Mouse (Mus musculus): ENCODE measurements around the gene St6galnac5.
"Not testable (repeated sequence)": the region's sequence is repeated elsewhere in the genome, so short reads cannot be mapped to it uniquely, and the experiment has no call there.

The St6galnac5 gene

DNA sequence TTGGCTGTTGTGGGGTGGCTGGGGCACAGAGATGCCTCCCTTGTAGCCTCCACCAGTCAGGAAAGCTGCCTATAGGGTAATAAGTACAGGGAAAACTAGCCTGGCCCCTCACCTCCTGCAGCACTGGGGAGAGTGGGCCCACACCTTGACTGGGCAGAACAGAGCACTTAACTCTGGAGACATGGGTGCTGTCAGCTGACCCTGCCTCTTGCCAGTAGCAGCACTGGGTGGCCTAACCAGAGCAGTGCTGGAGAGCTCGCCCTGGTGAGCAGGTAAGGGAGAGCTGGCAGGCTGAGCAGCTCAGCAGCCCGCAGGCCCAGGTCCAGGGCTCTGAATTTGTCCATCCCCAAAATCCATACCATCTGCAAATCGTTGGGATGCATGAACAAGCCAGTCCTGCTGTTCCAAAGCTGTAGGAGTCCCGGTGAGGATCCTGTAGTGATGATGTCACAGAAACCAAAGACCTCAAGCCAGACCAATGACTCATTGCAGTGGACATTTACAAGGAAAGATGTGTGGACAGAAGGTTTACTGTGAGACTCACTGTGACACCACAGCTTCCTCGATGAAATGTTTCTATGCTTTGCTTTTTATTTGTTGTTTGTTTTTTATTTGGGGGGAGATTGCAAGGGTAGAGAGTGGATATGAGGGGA is 193.6 kb downstream of the St6galnac5 start:
- DNase-seq (ENCODE audit: low spot score), result not testable (repeated sequence)

DNA sequence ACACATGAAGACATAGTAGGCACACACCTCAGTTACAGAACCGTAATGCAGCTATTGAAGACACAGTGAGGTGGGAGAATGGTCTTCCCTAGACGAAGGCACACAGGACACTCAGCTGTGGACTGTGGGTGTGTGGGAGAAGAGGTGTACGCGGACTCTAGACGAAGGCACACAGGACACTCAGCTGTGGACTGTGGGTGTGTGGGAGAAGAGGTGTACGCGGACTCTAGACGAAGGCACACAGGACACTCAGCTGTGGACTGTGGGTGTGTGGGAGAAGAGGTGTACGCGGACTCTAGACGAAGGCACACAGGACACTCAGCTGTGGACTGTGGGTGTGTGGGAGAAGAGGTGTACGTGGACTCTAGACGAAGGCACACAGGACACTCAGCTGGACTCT is 197.7 kb downstream of the St6galnac5 start:
- DNase-seq (ENCODE audit: low spot score), result not testable (repeated sequence)

DNA sequence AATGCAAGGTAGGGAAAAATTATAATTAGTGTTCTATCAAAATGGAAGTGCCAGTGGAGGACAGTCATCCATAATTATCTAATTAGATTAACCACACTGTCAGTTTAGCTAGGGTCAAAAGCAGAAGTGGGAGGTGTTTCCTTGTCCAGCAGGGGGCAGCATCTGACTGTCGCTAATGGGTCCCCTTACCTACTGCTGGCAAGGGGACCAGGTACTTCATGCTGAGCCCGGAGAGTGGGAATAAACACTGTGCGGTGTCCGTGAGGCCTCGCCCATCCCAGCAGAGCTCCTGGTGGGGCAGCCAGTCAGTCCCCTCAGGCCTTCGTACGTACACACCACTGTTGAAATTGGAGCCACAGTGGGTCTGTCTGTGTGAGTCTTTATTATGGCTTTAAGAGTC is 198.3 kb downstream of the St6galnac5 start:
- DNase-seq (ENCODE audit: low spot score), result peak; percentile 56

DNA sequence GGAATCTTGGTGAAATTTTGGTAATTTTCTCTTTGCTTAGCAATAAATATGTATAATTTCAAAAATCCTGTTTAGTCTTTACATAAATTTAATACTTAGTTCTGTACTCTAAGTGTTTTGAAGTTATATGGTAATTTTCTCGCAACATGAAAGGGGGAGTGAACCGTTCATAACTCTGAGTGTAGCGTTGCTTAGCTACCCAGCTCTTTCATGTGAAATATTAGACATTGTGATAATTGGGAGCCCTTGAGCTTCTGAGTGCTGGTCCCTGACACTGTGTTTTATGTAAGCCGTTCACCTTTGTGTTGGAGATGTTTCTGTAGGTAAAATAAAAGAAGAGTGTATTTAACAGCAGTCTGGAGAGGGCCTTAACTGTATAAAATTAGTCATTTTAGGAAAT is 202.2 kb downstream of the St6galnac5 start:
- no peak for DNase-seq (ENCODE audit: low spot score)

DNA sequence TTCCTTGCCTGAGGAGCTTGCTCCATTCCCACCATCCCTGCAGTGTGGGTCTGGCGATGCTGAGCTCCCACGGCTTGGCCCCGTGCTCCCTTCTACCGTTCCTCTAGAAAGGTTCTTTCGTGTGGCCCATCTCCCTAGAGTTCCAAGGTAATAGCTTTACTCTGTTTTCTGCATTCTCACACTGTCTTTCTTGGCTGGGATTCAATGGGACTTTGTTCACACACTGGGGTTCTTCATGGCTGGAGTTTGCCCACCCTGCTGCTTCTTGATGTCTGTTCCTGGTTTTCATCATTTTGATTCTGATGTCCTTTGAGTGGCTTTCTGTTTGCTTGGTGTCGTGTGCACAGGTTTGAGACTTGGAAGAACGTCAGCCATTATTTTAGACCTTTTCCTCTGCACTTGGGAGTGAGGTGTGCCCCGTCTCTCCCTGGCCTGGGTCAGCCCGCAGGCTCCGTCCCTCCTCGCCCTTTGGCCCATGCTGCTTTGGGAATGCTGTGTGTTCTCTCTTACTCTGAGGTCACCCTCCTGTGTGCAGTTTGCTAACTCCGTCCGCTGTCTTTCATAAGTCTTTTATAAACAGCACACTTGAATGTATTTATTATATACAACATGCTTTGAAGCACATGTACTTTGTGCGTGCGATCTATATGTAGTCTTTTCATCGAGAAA is 205.0 kb downstream of the St6galnac5 start:
- no peak for DNase-seq (ENCODE audit: low spot score)

DNA sequence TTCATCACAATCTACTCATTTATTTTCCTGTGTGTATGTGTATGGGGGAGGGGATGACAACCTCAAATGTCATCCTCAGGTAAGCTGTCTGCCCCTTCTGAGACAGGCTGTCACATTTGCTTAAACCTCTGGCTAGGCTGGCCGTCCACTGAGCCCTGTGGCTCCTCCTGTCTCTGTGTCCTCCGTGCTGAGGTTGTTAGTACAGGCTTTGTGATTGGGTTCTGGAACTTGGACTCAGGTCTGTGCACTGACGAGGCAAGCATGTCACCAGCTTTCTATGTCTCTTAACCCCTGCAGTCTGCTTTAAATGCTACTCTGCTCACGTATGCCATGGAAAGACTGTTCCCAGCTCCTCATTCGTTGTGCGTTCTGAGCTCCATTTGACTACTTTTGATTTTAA is 205.7 kb downstream of the St6galnac5 start:
- no peak for DNase-seq (ENCODE audit: low spot score)

DNA sequence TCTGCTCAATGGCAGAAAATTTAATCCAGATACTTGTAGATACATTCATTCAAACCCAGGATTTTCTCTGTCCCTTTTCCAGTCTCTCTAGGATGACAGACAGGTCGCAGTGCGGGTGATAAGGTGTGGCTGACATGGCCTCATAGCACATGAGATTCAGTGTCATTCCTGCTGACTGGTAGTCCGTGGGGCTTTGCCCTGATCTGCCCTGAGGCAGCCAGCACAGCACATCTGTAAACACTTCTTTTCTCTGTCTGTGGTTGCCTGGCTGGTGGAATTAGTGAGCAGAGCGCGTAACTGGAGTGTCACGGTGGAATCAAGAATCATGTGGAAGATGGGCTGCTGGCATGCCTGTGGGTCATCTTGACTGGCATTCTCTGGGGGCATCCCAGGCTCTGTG is 212.0 kb downstream of the St6galnac5 start:
- no peak for DNase-seq (ENCODE audit: low spot score)

DNA sequence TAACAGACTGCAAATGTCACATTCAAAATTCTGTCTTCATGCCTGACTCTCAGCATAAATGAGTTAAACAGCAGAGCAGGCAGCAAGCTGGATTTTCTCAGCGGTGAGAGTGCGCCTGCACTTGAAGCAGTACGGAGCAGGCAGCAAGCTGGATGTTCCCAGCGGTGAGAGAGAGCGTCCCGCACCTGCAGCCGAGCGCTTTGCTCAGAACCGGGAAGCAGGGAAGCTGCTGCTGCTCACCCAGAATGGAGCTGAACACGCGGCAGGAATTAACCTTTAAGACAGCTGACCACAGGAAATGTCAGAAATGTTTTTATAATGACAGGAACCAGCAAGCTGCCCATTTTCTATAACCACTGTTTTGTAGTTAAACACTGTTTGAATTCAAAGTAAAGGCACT is 214.6 kb downstream of the St6galnac5 start:
- no peak for DNase-seq (ENCODE audit: low spot score)

Data from c-Kit-positive CD71-positive TER-119-positive erythroid progenitor cells, embryonic 14.5 days (primary cell).